Mouse (Mus musculus) retina, postnatal 1 day (tissue): ENCODE measurements at regions not wholly inside any gene's neighbourhood (a gene's known extent, or its start where the extent isn't known, plus 50 kb on each side); places are given as distances from the start of the nearest gene placed in this dataset.

Experiments used
- DNase-seq: peaks from one replicate; pipeline ENCODE4 v3.0.0-alpha.2; 2012

DNA sequence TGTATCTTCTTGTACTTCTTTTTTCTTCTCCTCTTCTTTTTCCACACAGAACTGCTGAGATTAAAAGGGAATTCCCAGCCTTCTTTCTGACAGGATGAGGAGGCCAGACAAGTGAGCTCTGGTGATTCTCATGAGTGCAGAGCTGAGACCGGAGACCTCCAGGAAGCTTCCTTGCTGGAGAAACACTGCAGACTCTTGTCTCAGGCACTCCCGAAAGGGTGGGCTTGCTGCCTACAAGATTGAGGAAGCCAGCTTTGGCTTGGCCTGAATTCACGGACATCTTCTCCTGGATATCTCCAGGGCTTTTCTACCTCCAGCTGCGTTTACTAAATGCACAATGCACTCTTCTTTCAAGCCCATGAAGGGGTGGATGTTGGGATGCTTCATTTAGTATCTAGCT, 226.0 kb downstream of the Csl start:
- no peak for DNase-seq

DNA sequence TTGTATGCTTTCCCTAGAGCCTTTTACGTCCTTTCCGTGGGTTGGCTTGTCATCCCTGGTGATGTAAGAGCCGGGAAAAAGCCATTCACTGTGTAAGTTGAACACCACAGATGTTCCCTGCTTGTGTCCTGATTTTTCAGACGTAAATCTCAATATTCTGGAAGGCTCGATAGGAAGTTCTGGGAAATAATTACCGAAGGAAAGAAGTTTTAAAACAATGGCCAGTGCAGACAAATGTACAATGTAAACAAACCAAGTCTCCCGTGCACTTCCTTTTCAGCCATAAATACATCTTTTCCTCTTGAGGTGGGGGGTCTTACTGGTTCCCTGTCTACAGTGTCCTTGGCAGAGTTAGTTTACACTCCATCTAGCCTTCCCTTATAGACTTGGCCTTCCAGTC, 225.2 kb downstream of the Csl start:
- DNase-seq, result no peak

DNA sequence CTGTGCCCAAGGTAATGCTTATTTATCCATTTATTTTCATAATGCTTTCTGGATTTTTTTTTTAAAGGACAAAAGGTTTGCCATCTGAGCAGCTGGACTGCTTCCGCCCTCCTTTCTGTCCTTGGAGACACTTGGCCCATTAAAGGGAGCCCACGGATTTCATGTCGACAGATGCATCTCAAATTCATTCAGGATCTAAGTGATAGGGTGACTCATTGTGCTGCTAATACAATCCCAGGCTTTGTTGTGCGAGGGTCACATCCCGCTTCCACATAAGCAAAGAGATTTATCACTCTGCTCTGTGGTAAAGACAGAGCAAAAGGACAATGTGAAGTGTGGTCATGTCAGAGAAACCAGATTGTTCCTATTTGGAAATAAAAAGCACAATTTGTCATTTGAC, 220.8 kb downstream of the Csl start:
- peak; percentile 56 for DNase-seq

DNA sequence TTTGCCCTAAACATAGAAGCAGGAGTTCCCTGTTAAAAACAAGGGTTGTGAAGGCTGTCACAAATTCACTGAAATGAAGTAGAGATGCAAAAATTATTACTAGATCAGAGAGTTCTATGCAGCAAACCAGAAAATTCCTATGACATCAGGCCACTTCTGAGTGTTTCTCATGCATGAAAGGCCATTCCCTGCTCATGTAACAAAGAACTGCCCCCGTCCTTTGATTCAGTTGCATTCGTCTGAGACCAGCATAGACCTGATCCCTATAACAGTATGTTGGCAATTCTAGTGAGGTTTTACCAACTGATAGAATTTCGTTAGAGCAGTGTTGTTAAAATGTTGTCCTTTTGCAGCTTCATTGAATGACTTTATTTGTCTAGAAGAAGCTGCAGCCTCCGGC, 207.1 kb downstream of the Csl start:
- no peak for DNase-seq

DNA sequence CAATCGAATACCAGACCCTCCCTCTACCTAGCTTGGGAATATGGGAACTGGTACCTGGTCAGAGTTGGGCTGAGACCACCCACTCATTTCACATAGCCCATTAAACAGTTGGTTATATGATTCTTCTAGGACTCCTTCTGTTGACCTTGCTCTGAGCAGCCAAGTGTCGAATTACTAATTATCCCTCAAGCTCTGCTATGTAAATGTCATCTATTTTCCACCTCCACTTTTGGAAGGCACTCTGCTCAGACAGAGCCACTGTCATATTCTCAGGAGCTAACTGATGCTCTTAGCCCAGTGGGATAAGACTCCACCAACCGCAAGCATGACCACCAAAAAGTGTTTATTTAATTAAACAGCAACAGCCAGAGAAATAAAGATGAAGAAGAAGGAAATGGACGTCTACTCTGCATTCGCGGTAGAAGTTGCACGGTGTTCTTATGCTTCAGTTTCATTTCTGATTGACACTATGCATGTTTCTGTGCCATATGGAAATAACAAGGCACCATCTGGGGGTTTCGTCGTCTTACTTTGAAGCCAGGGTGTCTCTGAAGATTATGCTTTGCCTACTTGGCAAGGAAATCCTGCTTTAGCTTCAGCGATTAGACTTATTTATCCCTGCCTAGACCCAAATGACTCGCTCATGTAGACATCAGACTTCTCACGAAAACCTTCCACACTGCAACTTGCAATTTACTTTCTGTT, 206.5 kb downstream of the Csl start:
- peak; percentile 61 for DNase-seq

DNA sequence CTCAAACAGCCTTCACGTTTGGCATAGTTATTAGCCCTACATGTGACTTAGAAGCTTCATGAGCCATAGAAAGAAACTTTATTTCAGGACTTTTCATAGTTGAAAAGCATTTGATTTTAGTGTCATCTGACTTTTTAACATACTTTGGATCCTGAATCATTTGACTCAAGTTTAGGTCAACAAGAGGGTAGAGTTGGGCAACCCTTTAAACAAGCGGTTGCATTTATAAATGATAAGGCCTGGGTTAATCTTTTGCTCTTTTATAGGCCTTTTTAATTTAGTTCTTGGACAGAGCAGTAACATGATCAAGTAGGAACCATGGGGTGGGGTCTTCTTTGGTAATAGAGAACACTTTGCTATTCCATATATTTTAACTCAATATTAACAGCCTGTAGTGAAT, 204.4 kb downstream of the Csl start:
- no peak for DNase-seq

DNA sequence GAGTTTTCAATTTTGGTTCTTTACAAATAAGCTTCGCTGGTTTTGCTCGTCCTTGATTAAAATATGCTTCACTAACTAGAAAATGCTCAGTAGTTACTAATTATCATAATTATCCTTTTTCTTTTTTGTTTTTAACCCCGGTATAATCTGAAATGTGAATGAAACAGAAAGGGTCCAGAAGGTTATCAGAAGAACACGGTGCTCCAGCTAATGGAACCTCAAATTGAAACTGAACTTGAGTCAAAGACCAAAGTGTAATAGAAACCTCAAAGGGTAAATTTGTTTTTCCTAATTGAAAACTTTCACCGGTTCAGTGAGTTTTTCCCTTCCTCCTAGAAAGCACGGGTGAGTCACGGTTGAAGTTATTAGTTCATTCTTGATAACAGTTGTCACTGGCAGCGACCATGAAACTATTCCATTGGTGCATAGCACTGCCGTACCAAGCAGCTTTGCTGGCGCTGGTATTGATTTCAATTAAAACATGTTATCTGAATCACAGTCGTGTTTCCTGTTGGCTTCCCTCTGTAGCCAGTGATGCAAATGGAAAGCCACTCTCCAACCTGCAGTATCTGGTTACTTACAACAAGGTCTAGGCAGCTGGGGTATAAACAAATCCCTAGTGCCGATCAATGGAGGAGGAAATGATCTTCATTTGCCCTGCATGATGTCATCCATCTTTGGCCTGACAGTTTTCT, 203.7 kb downstream of the Csl start:
- no peak for DNase-seq

DNA sequence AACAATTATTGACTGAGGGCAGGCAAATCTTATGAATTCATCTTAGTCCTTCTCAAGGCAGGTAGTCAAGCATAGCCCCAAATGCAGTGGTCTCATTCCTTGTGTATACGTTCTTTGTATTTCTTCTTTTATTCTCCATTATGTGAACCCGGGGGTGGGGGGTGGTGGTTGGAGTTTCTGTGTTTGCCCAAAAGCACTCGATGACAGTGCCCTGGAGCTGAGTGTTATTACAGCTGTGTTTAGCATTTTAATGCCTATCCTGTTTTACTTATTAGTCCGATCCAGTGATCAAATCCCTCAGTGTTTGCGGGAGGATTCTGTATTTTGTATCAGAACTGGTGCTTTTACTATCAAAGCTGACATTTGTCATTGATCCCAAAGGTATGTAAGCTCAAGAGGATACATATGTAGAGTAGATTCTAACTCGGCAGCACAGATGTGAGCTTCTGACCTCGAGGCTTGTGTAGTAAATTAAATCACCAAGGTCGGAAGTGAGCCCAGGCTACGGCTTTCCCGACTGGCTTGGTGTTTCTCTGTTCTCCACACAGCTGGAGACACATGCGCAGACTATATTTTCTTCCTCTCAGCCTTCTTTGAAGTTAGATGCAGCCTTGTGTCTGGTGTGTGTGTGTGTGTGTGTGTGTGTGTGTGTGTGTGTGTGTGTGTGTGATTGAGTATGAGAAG, 203.0 kb downstream of the Csl start:
- DNase-seq, result no peak

DNA sequence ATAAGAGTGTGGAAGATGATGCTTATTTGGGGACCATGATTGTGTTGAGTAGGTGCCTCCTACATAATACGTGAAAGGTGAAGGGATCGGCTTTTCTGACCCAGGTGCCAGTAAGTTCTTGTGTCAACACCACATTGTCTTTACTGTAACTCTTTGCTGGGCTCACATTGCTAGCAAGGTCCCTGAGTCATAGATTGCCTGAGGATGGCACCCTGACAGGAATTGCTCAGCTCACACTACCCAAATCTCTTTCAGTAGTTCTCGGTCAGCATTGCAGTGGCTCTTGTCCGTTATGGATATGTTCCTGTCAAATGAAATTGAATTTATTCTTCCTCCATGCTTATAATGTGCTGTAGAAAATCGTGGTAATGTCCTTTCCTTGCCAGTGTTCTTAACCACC, 200.8 kb downstream of the Csl start:
- no peak for DNase-seq

DNA sequence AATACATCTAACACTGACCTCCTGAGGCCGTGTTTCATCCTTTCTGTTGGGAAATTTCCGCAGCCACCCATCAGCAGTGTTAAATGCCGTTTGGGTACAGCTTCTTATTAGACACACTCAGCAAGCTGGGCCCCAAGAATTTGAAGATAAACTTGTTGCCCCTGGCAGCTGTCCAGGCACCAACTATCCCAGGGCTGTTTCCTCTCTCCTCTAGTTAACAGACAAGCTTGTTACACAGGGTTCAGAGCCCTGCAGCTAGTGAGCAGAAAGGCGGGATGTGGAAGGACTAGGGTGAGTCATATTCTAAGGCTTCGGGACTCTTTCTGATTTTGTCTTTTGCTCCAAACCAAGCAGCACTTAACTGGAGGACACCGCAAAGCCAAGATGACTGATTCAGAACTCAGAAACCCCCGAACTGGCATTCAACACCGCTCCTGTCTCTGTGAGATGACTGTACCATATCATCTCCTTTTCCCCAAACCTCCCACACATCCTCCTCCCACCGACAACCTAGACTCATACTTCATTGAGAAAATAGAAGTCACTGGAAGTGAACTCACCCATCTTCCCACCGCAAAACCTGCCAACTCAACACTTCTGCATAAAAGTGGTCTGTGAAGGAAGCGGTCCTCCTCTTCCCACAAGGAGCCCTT, 198.2 kb downstream of the Csl start:
- no peak for DNase-seq

DNA sequence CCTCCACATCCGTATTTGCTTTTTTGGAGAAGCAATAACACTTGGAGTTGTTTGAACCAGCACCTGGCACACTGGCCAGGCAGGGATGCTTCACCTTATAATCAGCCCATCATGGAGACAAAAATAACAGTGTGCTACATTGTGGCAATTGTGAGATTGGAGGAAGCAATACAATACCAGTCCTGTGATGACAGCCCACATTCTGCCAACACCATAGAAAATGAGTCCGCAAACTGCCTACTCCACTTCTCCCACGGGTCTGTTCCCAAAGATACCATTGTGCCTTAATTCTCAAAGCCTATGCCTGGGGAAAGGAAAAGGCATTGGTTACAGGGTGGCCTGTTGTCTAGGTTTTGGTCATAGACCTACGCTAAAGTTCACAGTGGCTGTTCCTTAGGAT, 194.9 kb downstream of the Csl start:
- DNase-seq, result no peak

DNA sequence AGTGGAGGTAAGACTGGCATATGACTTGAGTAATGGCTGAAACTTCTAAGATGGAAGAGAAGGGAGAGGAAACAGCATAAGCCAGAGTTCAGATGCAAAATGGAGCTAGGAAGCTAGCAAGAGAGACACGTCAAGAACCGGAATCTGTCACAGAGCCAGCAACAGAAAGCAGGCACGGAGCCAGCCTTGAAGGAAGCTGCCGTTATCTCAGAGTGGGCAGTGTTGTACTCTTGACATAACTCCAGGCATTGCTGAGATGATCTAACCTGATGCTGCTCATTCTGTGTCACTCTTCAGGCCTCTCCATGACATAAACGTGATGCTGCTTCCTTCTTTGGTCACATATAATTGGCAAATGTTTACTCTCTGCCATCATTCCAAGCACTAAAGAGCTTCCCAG, 191.0 kb downstream of the Csl start:
- DNase-seq, result no peak

DNA sequence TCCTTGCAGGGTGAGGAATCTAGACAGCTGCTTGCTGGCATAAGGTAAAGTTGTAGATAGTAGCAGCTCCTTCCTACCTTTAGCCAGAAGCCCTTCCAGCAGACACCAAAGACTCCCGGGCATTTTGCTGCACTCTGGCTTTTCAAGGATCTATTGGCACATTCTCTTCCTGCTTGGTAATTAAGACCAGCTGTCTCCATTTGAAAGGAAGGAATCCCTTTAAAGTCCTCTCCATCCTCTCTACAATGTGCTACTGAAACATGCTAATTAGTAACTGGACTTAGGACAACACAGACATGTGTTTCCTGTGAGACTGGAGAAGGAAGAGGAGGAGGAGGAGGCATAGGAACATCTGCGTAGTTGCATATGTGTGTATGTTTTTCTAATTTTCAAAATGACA, 189.3 kb downstream of the Csl start:
- DNase-seq, result no peak

DNA sequence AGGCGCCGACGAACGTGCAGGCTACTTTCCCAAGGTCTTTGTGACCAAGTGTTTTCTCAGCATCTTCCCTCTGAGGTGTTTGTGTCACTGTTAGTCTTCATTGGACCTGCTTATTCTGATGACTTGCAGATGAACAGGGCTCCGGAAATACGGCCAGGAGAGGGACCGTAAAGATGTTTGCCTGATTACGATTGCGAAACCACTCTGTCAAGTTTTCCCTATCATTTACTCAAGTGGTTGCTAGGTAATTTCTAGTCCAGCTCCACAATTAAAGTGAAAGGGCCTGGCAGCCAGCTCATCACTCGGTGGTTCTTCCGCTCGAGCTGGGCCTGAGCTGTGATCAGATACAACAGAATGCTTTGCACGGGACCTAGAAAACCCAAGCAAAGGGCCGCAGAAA, 185.5 kb downstream of the Csl start:
- no peak for DNase-seq

DNA sequence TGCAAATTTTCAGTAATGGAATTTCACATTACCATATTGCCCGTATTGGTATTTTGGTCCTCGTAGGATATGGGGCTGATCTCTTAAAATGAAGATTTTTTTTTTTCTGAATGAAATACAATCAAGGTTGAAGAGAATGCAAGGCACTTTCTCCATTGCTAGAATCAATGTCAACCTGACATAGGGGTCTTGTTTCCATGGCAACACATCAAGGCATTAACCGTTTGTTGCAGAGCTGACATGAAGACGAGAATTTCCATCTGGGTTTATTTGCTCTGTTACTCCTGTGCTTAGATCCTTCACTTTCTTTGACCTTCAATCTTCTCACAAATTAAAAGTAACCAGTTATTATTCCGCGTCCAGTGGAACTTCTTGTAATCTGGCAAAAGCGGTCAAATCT, 184.2 kb downstream of the Csl start:
- peak; percentile 38 for DNase-seq

DNA sequence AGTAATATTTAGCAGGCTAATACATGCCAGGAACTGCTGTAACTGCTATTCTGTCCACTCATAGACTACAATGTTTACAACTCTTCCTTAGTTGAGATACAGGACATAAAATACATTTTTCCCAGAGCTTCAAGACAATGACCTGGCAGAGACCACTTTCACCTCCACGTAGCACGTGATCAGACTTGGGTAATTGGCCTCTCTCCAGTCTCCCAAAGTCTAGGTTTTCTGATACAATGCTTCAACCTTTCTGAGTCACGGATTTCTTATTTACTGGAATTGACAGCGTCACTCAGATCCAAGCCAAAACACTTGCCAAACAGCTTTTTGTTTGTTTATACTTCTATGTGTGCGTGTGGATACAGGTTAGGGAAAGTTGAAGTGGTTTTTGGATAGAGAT, 183.2 kb downstream of the Csl start:
- no peak for DNase-seq

DNA sequence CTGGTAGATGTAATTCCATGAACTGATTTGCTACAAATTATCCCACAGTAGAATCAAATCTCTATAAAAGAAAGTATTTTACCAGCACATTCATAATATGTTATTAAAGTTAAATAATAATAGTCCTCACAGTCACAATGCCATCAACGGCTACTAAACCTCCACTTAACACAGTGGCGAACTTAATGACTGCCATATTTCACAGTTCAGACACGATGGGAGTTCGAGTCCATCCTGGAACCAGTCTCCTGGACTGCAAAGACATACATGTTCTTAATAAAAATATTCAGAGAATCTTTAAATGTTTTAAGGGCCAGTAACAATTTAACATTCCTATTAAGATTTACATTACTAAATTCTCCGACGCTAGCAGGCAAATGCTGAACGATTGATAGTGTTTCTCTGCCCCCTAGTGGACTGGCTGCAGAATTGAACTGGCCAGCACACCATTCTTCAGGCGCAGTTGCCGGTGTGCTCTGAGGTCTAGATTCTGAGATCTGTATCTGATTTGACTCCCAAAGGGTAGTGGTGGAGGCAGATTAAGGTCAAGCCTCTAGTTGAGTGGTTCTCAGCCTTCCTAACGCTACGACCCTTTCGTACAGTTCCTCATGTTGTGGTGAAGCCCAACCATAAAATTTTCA, 182.3 kb downstream of the Csl start:
- peak; percentile 72 for DNase-seq

DNA sequence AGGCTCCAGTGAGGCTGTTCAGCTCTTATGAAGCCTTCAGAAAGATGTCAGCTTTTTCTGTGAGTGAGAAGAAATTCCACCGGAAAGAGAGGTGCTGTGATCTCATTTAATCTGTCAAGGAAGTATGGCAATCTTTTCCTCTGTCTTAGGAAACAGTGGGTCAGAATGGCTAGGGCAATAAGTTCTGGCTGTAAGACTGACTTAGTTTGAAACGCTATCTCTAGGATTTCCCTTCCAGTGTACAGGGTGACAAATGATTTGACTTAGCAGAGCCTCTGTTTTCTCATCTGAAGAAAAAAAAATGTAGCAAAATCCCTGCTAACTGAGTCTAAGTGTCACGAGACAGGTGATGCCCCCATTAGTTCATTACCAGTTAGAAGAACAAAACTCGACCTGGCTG, 181.1 kb downstream of the Csl start:
- DNase-seq, result no peak

DNA sequence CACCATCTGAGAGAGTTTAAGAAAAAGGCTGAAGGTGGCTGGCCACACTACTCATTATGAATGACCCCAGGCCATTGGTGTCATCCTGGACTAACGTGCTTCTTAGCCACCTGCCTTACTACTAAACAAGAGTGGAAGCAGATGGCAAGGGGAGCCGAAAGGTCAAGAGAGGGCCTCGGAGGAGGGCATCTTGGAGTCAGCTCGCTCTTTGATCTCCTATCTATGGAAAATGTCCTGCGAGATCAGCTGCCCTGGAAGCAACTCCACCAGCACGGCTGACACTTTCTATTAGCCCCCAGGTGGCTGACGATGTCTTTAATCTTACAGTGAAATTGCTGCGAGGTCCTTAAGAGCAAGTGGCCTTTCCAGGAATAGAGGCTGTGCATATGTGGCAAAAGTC, 179.3 kb downstream of the Csl start:
- peak; percentile 8 for DNase-seq

DNA sequence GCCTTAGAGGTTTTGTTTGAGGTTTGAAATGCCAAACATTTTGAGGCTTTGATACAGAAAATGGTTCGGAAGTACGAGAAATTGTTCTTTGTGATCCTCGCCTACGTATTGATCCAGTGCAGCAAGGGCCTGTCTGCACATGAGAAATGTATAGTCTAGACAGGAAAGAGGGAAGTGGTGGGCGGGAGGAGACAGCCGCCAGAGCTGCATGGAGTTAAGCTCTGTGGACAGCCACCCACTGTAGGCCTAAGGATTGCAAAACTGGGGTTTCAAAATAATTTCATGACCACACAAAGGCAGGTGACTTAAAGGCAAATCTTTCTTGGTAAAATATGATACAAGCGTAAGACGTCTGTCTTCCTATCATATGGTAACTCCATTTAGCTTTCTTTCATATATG, 178.4 kb downstream of the Csl start:
- DNase-seq, result no peak

DNA sequence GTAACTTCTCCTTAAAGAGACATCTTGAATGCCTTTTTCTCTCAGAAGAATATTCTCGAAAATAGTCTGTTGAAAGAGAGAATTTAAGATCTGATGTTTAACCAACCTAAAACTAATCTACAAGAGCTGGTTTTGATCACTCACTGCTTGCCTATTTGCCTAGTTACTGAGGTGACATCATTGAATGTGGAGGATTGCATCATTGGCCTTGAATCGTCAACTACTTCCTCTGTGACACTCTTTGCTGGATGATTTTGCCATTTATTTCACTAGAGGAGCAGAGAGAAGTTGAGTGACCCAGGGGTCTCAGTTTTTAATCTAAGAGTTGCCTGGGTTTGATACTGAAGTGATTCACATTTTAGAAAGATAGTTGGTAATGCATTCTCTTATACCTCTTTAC, 174.6 kb downstream of the Csl start:
- DNase-seq, result no peak

DNA sequence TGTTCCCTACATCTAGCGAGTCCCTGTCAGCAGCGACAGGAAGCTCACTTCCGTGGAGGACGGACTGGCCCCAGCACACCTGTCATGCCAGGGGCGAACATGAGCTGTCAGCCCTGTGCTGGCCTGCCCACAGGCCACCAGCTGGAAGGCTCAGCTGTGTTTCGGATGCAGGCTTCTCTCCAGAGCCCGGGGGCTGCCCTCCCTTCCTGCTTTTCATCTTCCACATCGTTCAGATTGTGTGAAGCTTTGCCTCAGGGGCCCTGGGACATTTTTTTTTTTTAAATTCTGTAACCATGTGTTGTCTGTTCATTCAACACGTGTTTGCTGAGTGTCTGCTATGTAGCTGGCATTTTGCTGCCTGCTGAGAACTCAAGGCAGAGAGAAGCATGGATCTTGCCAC, 167.2 kb downstream of the Csl start:
- peak; percentile 71 for DNase-seq

DNA sequence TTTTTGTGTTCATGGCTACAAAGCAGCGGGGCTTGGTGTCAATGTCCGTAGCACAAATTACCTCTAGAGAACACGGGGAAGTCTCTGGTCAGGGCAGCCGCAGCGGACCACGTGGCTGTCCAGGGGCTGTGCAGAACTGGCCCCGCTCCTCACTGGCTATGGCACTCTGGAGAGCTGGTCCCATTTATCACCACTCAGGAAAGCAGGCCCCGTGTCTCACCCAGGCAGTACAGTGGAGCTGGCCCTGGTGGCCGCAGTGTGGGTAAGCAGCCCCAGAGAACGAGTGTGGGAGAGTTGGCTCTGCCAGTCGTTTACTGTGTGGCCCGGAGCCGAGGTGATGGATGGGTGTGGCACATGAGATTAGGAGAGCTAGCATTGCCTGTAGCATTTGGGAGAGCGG, 163.8 kb downstream of the Csl start:
- no peak for DNase-seq
